Mouse (Mus musculus): ENCODE data around the gene Chd2. TPM values are rescaled to one million over a fixed set of nuclear protein-coding genes. Genes with fewer than 3 reads are reported as not detected.

Chd2 gene
- polyA plus RNA-seq, 1 experiment, result 51.4 TPM

- TF ChIP-seq CTCF (IDR thresholded peaks at IDR 0.05; ENCODE audit: borderline replicate concordance, insufficient read depth, low read length) (no peak), POLR2A (IDR thresholded peaks at IDR 0.05; ENCODE audit: low read depth, low read length) (no peak)
- no peak overlapping the region for H3K27ac ChIP-seq (ENCODE audit: insufficient read depth, low read length)
- no peak overlapping the region for H3K4me3 ChIP-seq (ENCODE audit: insufficient read depth, low read length)
- 0 out of 2 replicates have a peak, but pooled peaks cover 2% of the 10 kb centered on the region for H3K4me1 ChIP-seq (ENCODE audit: control insufficient read depth, insufficient read depth, low read length)
Measured at GRCm38 (mm10) chr7:73377307-73377706, 164.3 kb downstream of the Chd2 start.

Other genes starting within 250 kb of the Chd2 start
- gene Rgma, start 166.3 kb downstream of the Chd2 start, polyA plus RNA-seq (2011; ENCODE audit: insufficient read length, low read depth, missing spikeins), result 12.6 and 19.3 TPM in 2 replicates
- gene Fam174b, start 198.5 kb upstream of the Chd2 start, polyA plus RNA-seq (2011; ENCODE audit: insufficient read length, low read depth, missing spikeins), result 3.9 and 8.8 TPM in 2 replicates

Data from embryonic fibroblast, embryonic 13.5 days (primary cell).